Mouse (Mus musculus): ENCODE results near the gene Gm44596.

DNA sequence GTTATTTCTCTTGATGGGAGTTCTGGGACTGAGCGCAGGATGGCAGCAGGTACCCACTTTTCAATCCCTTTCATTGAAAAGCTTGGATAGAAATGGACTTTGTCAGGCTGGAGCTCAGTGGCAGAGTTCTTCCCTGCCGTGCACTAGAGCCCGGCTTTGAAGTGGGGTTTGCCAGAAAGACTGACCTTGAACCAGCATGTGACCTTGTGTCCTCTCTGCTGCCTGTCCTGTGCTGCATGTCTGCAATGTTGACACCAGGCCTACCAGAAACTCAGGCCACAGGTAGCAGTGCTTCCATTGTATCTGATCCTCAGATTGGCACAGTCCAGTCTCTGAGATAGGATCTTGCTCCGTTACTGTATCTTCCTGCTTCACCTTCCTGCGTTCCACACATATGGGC lies 5.3 kb upstream of the Gm44596 start:
- TF ChIP-seq CTCF (conservative IDR thresholded peaks at IDR 0.05; ENCODE audit: low read length) (no peak), POU5F1 (IDR thresholded peaks at IDR 0.05; ENCODE audit: borderline replicate concordance, low read length) (no peak), NANOG (IDR thresholded peaks at IDR 0.05; ENCODE audit: borderline replicate concordance, low read length) (no peak)
